ENCODE assay signal across 12 mouse cellular contexts in genomic region chr11:20878644-20879043, GRCm38 (mm10). TPM values are rescaled to one million over a fixed set of nuclear protein-coding genes. Genes with fewer than 3 reads are reported as not detected.
A peak's percentile ranks its signal among the peaks of the same experiment; 100 is the strongest.
DNase-seq lines count a peak whose midpoint lies in the region; ATAC-seq and TF ChIP-seq lines count a peak whose summit lies in the region.
"Had no signal": no experiment of that assay in that cellular context is flagged by ENCODE, and none has a peak within 500 bp of the region (broad histone marks: within the 10 kb centered on the region; RNA-seq: fewer than 3 reads in every experiment).

No protein-coding gene starts in this region.

- no peaks in the 10 kb centered on the region for H3K9me3 ChIP-seq in embryonic facial prominence, embryonic 13.5 days
- H3K9me3 ChIP-seq: liver, embryonic 13.5 days had no signal

- no peaks in the 10 kb centered on the region for H3K36me3 ChIP-seq in embryonic facial prominence, embryonic 13.5 days
- H3K36me3 ChIP-seq: liver, embryonic 13.5 days had no signal

- H3K27ac ChIP-seq in left cerebral cortex, adult 2 months: no peak overlapping the region
- peak overlapping the region; percentile 30; the same call in 1 of the 2 replicates for H3K27ac ChIP-seq in embryonic facial prominence, embryonic 13.5 days
- H3K27ac ChIP-seq: liver, embryonic 13.5 days had no signal

- no peak overlapping the region for H3K4me2 ChIP-seq in embryonic facial prominence, embryonic 13.5 days
- H3K4me2 ChIP-seq: liver, embryonic 13.5 days had no signal

- no peak overlapping the region for H3K9ac ChIP-seq in embryonic facial prominence, embryonic 13.5 days
- H3K9ac ChIP-seq: liver, embryonic 13.5 days had no signal

- peak; percentile 75; the same call in 1 of the 2 replicates for ATAC-seq in embryonic facial prominence, embryonic 13.5 days (ENCODE audit: insufficient number of reproducible peaks, insufficient read depth, low FRiP score, low TSS enrichment, low read depth)

- no peak overlapping the region for H3K4me3 ChIP-seq in left cerebral cortex, adult 2 months
- no peak overlapping the region for H3K4me3 ChIP-seq in embryonic facial prominence, embryonic 13.5 days
- H3K4me3 ChIP-seq: liver, embryonic 13.5 days had no signal

- 65% methylated on average over 5 of the region's 5 CpGs for WGBS in embryonic facial prominence, embryonic 13.5 days

- DNase-seq in embryo, embryonic 10 days (ENCODE audit: low spot score): peak; percentile 21
- DNase-seq in embryo, embryonic 11 days: no peak
- peak; percentile 70 for DNase-seq in left cerebral cortex, postnatal 4 days
- no peak for DNase-seq in left cerebral cortex, adult 2 months (ENCODE audit: extremely low spot score in 1 of 2, low spot score in 2 of 2)
- DNase-seq in layer of hippocampus, adult 9-11 months: peak; percentile 48
- no peak for DNase-seq in urinary bladder, postnatal 10 days (ENCODE audit: low spot score)
- no peak for DNase-seq in right cerebral cortex, postnatal 14 days
- DNase-seq: adrenal gland, adult 8-10 months; heart, adult 18-20 months; kidney, postnatal 25 days; liver, embryonic 13.5 days had no signal

- H3K27me3 ChIP-seq in embryonic facial prominence, embryonic 13.5 days: no peaks in the 10 kb centered on the region

- intact Hi-C loops in left cerebral cortex, postnatal 4 days (cut with DNase I): no loop called here
- intact Hi-C loops in left cerebral cortex, adult 2 months (cut with DNase I): no loop called here

- peaks cover 10% of the 10 kb centered on the region; the same call in 1 of the 2 replicates for H3K4me1 ChIP-seq in embryonic facial prominence, embryonic 13.5 days
- H3K4me1 ChIP-seq: liver, embryonic 13.5 days had no signal

- no peak for TF ChIP-seq CTCF in left cerebral cortex, adult 2 months (IDR thresholded peaks at IDR 0.05)

RNA-seq across cellular contexts. Expression of gene Lgalsl, which starts 47.8 kb away (rescaled TPM):
- 10 to 100 TPM; 86.3 to 90.8 TPM for total RNA-seq in left cerebral cortex, postnatal 4 days (2021)
- total RNA-seq in left cerebral cortex, adult 2 months (2021): 10 to 100 TPM; 80.7 to 86.3 TPM
- polyA plus RNA-seq in embryonic facial prominence, embryonic 13.5 days (2015; fragmentation: Nextera tagmentation; extraction: Ambion mirVana): 55.0 and 60.6 TPM in 2 replicates

Comparison
In these comparisons a context has a peak if more than half of its experiments do, and no peak if none do; other contexts are left out.
1. DNase-seq: peak in embryo, embryonic 10 days (single experiment), left cerebral cortex, postnatal 4 days (single experiment) and layer of hippocampus, adult 9-11 months (single experiment); none in embryo, embryonic 11 days (single experiment), left cerebral cortex, adult 2 months (0 of 2), urinary bladder, postnatal 10 days (single experiment) and right cerebral cortex, postnatal 14 days (single experiment).